Mouse (Mus musculus): ENCODE measurements around the gene 1700022I11Rik. TPM values are rescaled to one million over a fixed set of nuclear protein-coding genes. Genes with fewer than 3 reads are reported as not detected.

The 1700022I11Rik gene
- total RNA-seq (2017), result 0.93 TPM in 1 of 2 replicates, not detected in the other

DNA sequence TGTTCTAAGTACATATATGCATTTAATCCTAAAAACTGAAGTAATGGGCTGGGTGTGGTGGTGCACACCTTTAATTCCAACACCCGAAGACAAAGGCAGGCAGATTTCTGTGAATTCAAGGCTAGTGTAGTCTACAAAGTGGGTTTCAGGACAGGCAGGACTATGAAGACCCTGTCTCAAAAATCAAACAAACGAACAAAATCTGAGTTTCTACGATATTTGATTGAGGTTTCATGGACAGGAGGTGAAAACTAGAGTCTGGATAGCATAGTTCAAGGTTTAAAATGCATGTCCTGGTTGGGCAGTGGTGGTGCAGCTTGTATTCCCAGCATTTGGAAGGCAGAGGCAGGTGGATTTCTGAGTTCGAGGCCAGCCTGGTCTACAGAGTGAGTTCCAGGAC lies at the start of gene 1700022I11Rik:
TSS of gene 1700022I11Rik (plus strand) at position 301 of the 400 bp plus-strand sequence.
- no peak for ATAC-seq (ENCODE audit: extremely low read depth, insufficient number of reproducible peaks, low FRiP score, poor library complexity, severe bottlenecking)

DNA sequence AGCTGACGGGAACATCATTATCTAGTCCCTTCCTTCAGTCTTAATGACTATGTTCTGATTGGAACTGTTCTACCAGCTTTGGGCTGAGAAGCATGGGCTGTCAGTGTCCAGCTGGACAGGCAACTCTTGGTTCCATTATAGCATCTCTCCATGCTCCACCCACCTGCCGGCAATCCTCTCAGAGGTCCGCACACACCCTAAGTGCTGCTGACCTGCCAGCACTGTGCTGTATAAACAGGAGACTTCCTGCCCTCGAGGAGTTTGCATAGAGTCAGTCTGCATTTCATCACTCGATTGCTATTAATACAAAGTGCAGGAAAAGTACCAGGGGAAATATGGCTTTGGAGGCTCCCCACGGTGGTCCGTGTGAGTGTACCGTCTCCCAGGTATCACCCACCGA lies 48.7 kb upstream of the 1700022I11Rik start:
- no peak for ATAC-seq (ENCODE audit: extremely low read depth, insufficient number of reproducible peaks, low FRiP score, poor library complexity, severe bottlenecking)

DNA sequence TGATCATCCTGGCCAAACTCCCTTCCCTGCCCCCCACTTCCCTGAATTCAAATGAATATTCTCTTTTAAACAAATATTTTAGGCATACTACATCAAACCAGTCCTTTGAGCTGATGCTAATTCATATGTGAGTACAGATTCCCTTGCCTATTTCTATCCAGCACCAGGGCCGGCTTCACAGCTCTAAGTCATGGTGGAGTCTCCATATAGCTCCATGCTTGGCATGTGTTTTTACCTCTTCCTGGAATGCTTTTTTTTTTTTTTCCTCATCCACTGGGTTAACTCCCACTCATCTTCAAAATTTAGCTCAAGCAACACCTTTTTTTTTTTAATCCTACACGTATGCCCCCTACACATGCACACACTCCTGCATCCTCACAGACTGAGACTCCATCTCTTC lies 47.9 kb upstream of the 1700022I11Rik start:
- no peak for ATAC-seq (ENCODE audit: extremely low read depth, insufficient number of reproducible peaks, low FRiP score, poor library complexity, severe bottlenecking)

DNA sequence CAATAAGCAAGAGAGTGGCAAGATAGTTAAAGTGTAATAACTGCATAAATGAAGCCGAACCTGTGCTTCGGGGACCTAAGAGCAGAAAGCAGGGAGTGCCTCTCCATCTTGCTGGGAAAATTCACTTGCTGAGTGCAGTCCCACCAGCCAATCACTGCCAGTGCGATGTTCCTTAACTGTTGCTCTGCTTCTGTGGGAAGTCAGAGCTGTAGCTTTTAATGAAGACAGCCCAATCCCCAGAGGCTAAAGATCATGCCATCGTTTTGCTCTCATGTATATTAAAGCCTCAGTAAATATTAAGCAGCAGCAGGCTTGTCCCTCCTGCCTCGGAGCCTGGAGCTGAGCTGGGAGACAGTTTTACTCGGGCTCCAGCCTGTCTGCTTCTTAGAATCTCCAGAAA lies 47.3 kb upstream of the 1700022I11Rik start:
- no peak for ATAC-seq (ENCODE audit: extremely low read depth, insufficient number of reproducible peaks, low FRiP score, poor library complexity, severe bottlenecking)

DNA sequence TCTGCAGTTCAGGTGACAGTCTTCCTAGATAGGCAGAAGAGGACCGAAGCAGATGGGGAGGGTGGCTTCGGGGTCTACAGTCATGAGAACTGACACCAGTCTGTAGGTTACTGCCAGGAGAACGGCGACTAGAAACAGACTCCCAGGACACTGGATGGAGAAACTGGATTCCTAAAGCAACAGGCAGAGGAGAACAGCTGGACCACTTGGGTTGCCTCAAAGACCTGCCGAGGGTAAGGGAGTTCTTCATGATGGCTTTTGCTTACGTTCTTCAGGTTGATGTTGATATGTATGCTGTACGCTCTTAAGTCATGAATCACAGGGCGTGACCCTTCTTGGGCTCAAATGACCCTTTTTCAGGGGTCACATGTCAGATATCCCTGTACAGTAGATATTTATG lies 46.9 kb upstream of the 1700022I11Rik start:
- no peak for ATAC-seq (ENCODE audit: extremely low read depth, insufficient number of reproducible peaks, low FRiP score, poor library complexity, severe bottlenecking)

DNA sequence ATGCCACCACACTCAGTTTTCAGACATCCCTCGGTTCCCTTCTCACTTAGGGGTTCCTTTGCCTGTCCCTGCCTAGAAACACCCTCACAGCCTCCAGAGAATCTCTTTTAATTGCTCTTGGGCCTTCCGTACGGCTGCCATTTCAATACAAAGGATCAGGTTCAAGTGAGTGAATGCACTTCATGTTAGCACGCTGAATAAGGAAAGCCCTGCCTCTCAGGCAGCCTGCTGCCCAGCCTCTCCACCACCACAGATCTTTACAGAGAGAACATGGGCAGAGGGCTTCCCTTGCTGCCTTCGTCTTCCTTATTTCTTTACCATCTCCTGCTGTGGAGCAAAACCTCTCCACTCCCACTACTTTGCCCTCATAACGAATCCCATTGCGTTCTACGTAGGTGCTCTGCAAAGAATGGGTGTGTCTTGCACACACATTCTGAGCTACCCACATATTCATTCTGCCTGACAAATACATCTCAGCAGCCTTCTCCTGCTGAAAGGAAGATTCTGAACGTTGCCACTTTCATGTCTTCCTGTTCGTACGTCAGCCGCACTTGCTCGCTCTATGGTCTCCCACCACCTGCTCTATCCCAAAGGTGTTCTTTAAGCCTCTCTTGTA lies 45.2 kb upstream of the 1700022I11Rik start:
- ATAC-seq (ENCODE audit: extremely low read depth, insufficient number of reproducible peaks, low FRiP score, poor library complexity, severe bottlenecking), result no peak

DNA sequence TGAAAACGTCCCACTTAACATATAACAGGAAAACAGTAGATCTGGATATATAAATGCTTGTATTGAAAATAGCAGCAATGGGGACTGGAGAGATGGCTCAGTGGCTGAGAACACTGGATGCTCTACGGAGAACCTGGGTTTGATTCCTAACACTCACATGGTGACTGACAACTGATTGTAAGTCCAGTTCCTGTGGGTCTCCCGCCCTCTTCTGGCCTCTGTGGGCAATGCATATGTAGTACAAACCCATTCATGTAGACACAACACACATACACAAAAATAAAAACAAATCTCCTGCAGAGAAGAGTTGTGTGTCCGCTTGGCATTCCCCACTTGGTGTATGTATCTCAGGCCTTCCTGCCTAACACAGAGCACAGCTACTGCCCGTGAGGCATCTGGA lies 41.2 kb upstream of the 1700022I11Rik start:
- no peak for ATAC-seq (ENCODE audit: extremely low read depth, insufficient number of reproducible peaks, low FRiP score, poor library complexity, severe bottlenecking)

DNA sequence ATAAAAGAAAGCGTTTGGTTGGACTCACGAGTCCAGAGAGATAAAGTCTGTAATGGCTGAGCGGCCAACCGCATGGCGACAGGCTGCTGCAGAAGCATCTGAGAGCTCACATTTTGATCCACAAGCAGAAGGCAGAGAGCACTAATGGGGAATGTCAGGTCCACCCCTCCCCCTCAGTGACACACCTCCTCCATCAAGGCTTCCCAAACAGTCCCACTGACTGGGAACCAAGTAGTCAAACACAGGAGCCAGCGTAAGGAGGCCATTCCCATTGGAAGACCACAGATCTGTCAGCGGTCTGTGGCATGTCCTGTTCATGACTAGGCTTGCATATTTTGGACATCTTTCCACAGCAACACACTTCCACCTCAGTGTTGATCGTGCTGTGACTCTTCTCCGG lies 40.5 kb upstream of the 1700022I11Rik start:
- ATAC-seq (ENCODE audit: extremely low read depth, insufficient number of reproducible peaks, low FRiP score, poor library complexity, severe bottlenecking), result no peak

DNA sequence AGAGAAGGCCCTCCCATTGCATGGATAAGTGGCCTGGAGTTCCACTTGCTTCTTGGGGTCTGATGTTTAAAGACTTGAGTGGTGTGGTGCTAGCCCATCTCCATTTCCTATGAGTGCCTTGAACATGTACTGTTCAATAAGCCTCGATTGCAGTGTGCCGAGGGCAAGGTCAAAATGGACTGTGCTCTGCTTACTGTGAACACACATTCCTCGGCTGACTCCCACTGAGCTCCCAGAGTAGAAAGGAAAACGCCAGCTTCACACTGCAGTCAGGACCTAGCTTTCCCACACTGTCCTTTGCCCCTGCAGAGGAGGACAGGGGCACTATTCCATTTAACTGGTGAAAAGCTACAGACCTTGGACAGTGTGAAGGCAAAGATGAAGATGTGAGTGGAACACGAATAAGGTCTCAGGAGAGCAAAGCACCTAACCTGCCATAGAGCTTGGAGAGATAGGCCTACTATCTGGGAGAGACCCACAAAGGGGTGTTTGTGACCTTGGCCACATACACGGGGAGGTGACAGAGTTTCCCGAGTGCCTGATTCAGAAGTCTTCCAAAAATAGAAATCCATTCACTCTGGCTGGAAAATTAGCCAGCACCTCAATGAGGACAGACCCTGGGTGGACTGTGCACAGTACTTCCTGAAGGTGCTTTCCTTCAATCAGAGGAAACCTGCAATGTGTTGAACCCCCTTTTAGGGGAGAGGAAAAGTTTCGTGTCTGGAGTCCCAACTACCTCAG lies 37.0 kb upstream of the 1700022I11Rik start:
- no peak for ATAC-seq (ENCODE audit: extremely low read depth, insufficient number of reproducible peaks, low FRiP score, poor library complexity, severe bottlenecking)

DNA sequence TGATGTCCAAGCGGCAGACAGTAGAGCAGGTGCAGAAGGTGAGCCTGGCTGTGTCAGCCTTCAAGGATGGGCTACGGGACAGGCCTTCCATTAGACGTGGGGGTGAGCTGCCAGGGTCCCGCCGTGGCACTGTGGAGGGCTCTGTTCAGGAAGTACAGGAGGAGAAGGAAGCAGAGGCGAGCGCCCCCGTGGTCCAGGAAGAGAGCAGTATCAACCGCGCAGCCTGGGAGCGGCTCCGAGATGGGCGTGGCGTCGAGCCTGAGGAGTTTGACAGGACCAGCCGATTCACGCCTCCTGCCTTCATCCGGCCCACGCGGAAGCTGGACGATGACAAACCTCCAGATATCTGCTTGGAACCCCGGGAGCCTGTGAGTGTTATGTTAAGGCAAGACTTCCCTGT lies 35.8 kb upstream of the 1700022I11Rik start:
- no peak for ATAC-seq (ENCODE audit: extremely low read depth, insufficient number of reproducible peaks, low FRiP score, poor library complexity, severe bottlenecking)

DNA sequence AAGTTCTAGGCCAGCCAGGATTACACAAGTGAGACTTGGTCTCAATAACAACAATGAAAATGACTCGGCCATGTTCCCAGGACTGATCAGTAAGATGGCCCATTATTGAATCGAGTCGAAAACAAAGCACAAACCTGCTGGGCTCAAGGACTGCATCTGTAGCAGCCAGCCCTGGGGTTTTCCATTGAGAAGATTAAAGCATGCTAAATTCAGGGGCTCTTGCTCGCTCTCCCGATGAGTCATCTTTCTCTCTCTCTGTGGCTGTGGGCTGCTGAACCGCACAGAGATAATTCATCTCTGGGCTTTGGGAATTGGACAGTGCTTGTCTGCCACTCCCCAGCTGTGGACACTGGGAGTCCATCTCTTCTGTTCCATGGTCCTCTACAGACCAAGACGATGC lies 28.0 kb upstream of the 1700022I11Rik start:
- ATAC-seq (ENCODE audit: extremely low read depth, insufficient number of reproducible peaks, low FRiP score, poor library complexity, severe bottlenecking), result no peak

DNA sequence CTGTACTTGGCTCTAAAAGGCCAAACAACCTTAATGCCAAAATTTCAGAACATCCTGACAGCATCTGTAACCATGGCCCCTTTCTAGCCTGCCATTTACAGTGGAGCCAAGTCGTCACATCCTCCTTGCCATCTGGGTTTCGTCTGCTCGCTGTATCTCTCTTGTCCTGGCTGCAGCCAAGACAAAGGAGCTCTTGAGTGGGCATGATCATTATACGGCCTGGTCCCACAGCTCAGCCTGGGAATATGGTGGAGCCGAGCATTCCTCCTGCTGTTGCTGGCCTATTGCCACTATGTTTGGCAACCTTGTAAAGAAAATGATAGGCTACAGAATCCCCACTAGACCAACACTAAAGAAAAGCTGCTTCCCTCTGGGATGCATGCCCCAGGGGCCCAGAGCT lies 26.1 kb upstream of the 1700022I11Rik start:
- no peak for ATAC-seq (ENCODE audit: extremely low read depth, insufficient number of reproducible peaks, low FRiP score, poor library complexity, severe bottlenecking)

DNA sequence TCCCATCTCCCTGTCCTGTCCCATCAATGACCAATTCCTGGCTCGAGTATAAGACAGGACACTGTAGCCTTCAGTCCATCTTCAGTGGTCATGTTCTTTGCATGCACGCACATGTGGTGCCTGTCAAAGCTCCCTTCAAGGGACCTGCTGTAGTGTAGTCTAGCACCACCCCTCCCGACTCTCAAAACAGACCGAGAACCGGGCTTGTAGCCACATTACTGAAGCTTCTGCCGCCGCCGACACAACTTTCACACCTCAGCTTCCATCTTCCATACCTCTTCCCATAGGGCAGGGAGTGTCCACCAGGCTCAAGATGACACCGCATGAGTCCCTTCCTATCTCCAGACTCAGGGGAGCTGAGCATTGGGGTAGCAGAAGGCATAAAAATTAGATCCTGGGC lies 25.2 kb upstream of the 1700022I11Rik start:
- ATAC-seq (ENCODE audit: extremely low read depth, insufficient number of reproducible peaks, low FRiP score, poor library complexity, severe bottlenecking), result no peak

DNA sequence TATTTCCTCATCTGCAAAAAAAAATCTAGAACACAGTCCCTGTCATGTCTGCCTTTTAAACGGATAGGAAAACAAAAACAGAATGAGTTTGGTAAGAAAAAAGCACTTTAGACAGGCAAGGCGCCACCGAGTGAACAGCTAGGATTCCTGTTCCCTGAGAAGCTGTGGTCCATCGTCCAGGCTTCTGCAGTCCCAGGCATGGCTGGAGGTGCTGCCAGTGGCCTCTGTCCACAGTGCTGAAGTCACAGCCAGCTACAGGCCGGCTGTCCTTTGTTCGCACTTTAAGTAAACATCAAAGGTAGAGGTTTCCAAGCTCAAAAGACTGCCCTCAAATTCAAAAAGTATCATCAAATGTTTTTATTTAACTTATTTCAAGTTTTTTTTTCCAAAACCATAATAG lies 24.4 kb upstream of the 1700022I11Rik start:
- no peak for ATAC-seq (ENCODE audit: extremely low read depth, insufficient number of reproducible peaks, low FRiP score, poor library complexity, severe bottlenecking)

DNA sequence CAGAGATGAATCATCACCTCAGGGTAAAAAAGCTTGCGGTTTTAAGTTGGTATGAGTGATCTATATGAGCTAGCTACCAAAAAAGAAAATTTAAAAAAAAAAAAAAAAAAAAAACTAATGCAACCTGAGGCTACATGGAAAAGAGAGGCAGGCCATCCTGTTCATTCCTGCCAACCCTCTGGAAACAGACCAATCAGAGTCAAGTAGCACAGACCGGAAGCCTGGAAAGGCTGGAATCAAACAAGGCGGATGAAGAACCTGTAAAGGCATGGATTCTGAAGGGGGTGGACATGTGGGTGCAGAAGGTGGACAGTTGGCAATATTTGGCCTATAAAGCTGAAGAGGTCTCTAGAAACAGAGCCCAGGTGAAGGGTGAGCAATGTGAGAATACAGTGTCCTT lies 24.0 kb upstream of the 1700022I11Rik start:
- ATAC-seq (ENCODE audit: extremely low read depth, insufficient number of reproducible peaks, low FRiP score, poor library complexity, severe bottlenecking), result no peak

DNA sequence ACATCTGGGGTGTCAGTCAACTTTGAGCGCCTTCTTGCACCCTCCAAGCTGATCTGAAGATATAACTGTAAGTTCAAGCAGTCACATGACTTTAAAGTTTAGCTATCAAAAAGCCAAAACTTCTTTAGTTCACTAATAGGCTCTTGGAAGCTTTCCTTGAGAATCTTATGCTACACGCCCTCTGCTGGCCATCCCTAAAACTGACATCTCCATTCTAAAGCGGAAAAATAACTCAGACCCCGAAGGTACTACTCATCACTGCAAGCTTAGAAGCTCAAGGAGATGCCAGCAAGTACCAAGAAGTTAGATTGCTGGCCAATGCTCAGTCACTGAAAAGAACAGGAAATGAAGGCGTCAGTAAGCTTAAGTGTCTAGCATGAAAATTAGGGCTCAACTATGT lies 23.5 kb upstream of the 1700022I11Rik start:
- ATAC-seq (ENCODE audit: extremely low read depth, insufficient number of reproducible peaks, low FRiP score, poor library complexity, severe bottlenecking), result no peak

DNA sequence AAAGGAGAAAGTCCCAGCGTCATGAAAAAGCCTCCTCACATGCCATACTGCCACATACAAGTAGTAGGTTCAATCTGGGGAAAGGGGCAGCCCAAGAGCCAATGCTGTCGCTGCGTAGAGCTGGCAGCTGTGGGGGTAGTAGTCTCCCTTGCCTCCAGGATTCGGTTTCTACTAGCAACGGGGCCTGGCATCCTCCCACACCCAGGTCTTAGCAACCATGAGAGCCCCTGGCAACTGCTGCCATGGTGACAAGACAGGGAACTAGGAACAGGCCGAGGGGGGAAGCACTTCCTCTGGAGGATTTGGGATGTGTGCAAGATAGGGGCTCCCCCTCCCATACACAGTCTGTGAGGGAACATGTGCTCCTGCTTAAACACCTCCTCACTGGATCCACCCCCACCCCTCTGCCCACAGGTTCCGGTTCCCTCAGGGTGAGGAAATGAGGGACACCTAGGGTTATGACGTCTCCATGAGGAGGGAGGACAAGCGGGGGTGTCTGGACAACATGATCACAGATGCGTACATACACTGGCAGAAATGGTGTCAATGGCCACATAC lies 22.6 kb upstream of the 1700022I11Rik start:
- no peak for ATAC-seq (ENCODE audit: extremely low read depth, insufficient number of reproducible peaks, low FRiP score, poor library complexity, severe bottlenecking)

DNA sequence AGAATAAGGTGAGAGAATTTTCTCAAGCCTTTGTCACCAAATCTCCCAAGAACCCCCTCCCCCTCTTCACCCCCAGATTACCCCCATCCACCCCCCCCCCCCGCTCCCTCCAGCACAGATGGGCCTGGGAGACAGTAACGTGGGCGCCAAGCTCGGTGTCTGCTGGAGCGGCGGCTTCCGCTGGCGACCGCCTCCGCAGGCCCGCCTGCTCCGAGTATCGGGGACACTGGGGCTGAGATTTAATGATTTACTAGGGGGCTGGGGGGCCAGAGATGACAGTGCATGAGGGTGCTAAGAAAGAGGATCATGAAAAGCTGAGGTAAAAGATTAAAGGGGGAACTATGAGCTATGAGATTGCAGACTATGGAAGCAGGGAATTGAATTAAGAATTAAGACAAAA lies 20.9 kb upstream of the 1700022I11Rik start:
- ATAC-seq (ENCODE audit: extremely low read depth, insufficient number of reproducible peaks, low FRiP score, poor library complexity, severe bottlenecking), result no peak

DNA sequence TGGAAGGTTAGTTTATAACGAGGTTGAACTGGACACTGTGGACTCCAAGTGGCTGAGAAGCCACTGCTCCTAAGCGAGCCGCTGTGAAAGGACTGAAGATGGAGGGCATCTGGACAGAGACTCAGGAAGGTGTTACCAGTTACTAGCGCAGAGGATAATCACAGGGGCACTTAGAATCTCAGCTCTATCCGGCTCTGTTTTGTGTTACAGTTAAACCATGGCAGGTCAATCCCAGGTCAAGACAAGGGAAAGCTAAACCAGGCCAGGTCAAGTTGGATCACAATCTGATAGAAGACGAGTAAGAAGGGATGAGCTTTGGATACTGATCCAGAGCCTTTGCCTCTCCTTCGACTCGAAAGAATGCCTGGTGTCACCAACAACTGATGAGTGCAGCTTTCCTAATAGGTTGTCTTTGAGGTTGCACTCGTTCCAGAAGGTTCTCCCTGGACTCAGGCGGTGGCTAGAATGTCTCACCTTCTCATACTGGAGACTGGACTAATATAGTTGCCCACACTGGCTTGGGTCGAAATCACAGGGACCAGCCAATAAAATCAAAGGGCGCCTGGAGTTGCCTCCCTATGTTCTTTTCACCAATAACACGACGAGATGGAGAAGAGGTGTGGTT lies 20.2 kb upstream of the 1700022I11Rik start:
- no peak for ATAC-seq (ENCODE audit: extremely low read depth, insufficient number of reproducible peaks, low FRiP score, poor library complexity, severe bottlenecking)

DNA sequence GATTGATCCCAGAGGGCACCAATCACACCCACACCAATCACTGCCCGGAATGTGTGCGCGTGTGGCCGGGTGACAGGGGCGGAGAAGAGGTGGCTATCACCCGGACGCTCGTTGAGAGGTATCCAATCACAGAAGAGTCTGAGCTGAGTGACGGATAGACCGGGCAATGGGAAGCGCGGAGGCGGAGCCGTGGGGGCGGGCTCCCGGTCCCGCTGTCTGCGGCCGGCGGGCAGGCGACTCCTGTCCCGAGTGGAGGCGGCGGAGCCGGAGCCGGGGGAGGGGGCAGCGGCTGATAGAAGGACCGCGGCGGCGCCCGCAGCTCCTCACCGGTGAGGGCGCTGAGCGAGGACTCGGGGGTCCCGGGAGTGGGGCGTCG lies 19.7 kb upstream of the 1700022I11Rik start, which contains the start of gene Dnajb5:
TSS of gene Dnajb5 (plus strand) at position 139 of the 376 bp plus-strand sequence.
- ATAC-seq (ENCODE audit: extremely low read depth, insufficient number of reproducible peaks, low FRiP score, poor library complexity, severe bottlenecking), result peak; percentile 92
